Mouse (Mus musculus) adrenal gland, adult 18-20 months (tissue): Measurements from ENCODE around the gene Trim11. TPM values are rescaled to one million over a fixed set of nuclear protein-coding genes. Genes with fewer than 3 reads are reported as not detected.
"Not testable (repeated sequence)": the region's sequence is repeated elsewhere in the genome, so short reads cannot be mapped to it uniquely, and the experiment has no call there.

ENCODE experiments used
- DNase-seq, 2 experiments: peaks; one replicate each; pipeline ENCODE4 v3.0.0; 2021 to 2022; ENCODE audit warnings: low spot score in 2 of 2
- long read RNA-seq, 2 experiments: library from polyadenylated mRNA; stranded (forward); transcript quantifications; one replicate each; pipeline ENCODE4 v2.0.0; 2021
- total RNA-seq, 2 experiments: library from RNA; stranded (reverse); gene quantifications; 1 replicate in 1 of 2; 2 replicates in 1 of 2; pipeline ENCODE4 v1.2.3; 2021

Gene Trim11
- 10 to 100 TPM; 22.0 to 27.1 TPM for total RNA-seq
- long read RNA-seq, experiment 1, partial matches to known transcripts, result 4 of 26 reads
- long read RNA-seq, experiment 1, other reads (novel, unspliced or antisense), result 22 of 26 reads
- long read RNA-seq, experiment 2, partial matches to known transcripts, result 5 of 67 reads
- long read RNA-seq, experiment 2, other reads (novel, unspliced or antisense), result 62 of 67 reads

DNA sequence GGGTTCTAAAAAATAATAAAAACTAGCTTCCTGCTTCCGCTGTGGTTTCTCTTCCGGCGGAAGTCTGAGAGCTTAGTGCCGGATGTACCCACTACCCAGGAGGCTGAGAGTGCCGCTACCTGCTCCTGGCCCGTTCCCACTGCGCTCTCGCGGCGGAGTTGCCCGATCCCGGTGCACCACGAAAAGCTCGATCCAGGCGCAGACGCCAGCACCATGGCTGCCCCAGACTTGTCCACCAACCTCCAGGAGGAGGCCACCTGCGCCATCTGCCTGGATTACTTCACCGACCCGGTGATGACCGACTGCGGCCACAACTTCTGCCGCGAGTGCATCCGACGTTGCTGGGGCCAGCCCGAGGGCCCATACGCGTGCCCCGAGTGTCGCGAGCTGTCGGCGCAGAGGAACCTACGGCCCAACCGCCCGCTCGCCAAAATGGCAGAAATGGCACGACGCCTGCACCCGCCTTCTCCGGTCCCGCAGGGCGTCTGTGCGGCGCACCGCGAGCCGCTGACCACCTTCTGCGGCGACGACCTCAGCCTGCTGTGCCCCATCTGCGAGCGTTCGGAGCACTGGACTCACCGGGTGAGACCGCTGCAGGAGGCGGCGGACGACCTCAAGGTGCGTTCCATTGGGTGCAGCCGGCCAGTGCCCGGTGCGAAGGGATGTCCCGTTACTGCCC, at the start of gene Trim11:
TSS of gene Trim11 (plus strand) at position 67 of the 679 bp plus-strand sequence.
- DNase-seq, result peak; percentile 53 to 55

DNA sequence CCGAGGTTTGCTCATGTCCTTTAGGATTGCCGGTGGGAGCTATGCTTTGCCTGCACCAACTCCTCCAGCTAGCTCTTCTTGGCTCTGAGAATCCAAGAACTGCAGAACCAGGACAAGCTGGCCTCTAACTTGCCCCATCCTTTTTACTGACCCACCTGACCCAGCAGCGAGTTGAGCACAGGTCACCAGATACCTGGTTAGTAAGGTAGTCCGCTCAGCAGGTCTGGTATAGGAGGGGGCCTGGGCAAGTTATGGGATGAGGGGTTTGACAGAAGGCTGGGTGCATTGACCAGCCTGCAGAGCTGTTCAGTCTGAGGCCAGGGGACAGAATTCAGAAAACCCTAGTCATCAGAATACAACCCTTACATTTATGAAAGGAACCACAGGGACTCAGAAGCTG, 48.8 kb upstream of the Trim11 start:
- DNase-seq, result no peak

DNA sequence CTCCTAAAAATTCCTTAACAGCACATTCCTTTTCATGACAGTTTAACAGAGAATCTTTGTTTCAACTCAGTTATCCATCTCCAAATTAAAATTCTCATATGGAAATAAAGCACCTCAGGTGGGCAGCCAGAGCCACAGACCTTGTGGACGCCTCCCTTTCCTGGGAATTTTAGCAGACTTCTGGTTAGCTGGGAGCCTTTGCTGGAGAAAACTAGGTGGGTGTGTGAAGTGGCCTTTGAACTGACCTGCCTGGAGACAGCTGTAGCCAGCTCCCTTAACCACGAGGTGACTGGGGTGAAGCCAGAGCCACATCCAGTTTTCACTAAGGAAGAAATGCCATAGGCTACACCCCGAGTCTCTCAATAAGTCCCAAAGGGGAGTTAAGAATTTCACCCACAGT, 48.3 kb upstream of the Trim11 start:
- DNase-seq, result no peak

DNA sequence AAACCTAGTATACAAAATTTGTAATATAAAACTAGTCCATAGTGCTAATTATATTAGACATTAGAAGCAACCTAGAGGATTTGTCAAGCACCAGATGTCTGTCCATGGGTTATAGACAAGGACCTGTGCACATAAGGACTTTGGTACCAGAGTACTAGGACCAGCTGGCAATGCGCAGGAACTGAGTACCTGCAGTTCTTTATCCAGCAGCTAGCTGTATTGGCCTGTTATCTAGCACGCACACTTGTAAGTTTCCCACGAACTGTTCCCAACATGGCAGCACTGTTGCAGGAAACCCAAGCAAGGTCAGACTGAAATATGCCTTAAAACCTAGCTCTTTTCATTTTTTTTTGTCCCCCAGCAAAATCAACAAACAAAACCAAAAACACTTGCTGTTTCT, 47.6 kb upstream of the Trim11 start:
- no peak for DNase-seq

DNA sequence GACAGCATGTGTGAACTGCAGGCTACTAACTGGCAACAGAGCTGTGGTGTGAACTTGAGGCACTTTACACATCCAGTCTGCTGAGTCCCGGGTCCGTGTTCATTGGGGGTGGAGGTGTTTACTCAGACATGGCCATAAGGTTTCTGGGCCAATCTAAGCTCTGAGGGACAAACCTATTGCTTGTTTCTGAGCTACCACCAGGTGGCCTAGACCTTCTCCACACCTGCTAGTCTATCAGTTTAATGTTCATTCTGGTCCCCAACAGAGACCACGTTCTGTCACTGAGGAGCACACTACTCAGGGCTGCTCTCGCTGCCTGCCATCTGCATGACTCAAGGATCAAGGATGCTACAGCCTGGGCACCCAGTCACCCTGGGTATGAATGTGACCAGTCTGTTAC, 46.3 kb upstream of the Trim11 start:
- no peak for DNase-seq

DNA sequence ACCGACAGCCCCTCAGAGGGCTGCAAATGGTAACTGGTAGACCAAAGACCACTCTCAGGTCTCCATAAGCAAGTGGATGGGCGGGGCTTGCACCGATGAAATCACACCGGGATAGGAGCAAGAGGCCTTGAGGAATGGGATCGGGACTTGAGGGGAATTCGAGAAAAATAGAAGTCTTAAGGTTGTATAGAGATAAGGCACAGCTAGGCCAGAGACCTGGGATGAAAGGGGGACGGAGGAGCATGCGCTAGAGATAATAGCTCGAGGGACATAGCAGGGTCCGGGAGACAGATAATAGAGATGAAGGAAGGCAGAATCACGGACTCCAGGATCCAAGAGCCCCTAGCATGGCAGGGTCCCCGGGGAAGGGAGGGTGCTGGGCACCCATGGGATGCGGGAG, 40.0 kb upstream of the Trim11 start:
- DNase-seq, result no peak

DNA sequence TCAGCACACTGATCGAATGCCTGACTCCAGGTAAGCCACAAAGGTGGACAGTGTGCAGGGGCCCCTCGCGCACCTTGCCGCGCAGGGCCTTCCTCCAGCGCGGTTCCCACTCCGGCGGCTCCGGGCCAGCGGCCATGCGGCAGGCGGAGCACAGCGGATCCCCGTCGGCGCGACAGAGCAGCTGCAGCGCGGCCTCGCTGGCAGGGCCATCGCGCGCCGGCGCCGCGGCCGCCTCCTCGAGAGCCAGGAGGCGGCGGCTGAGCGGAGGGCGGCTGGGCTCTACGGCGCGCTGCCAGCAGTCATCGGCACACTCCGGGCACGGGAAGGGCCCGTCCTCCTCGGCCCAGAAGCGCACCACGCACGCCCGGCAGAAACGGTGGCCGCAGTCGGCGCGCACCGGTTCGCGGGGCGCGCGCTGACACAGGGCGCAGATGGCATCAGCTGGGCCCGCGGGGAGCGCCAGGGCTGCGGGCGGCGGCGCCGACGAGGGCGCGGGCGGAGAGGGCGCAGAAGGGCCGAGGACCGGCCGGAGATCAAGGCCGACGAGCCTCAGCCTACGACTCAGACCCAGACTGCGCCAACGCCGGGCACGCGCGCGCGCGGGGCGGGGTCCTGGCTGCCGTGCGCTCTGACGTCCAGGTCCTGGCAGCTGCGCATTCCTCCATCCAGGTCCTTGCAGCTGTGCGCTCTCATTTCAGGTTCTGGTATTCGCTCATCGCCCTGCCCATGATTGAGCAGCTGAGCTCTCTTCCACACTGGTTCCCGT, 39.4 kb upstream of the Trim11 start, which contains the start of gene Rnf187:
TSS of gene Rnf187 (minus strand) at position 595 of the 766 bp plus-strand sequence.
- DNase-seq, result peak; percentile 90 to 91

GRCm38 (mm10) chr11:58939088-58939439, 38.8 kb upstream of the Trim11 start:
- DNase-seq, result no peak

- DNase-seq, result no peak
Measured at GRCm38 (mm10) chr11:58944136-58944535, 33.8 kb upstream of the Trim11 start.

DNA sequence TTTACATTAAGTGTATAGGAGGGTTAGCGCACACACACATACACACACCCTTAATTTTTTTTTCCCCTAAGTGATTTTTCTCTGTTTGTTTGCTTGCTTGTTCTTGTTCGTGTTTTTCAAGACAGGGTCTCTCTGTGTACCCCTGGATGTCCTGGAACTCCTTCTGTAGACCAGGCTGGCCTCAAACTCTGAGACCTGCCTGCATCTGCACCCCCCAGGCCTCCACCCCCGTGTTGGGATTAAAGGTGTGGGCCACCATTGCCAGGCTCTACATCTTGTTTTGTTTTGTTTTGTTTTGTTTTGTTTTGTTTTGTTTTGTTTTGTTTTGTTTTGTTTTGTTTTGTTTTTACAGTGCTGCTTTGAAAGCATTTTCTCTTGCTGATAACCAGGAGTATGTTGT, 30.6 kb upstream of the Trim11 start:
- no peak for DNase-seq

GRCm38 (mm10) chr11:58947798-58948528, 29.9 kb upstream of the Trim11 start:
- no peak for DNase-seq

- DNase-seq, result peak; percentile 30 to 48
Measured at GRCm38 (mm10) chr11:58948542-58949479, 29.1 kb upstream of the Trim11 start, which contains the start of gene Hist3h2ba. Hist3h2ba (plus strand) TSS chr11:58948920.

DNA sequence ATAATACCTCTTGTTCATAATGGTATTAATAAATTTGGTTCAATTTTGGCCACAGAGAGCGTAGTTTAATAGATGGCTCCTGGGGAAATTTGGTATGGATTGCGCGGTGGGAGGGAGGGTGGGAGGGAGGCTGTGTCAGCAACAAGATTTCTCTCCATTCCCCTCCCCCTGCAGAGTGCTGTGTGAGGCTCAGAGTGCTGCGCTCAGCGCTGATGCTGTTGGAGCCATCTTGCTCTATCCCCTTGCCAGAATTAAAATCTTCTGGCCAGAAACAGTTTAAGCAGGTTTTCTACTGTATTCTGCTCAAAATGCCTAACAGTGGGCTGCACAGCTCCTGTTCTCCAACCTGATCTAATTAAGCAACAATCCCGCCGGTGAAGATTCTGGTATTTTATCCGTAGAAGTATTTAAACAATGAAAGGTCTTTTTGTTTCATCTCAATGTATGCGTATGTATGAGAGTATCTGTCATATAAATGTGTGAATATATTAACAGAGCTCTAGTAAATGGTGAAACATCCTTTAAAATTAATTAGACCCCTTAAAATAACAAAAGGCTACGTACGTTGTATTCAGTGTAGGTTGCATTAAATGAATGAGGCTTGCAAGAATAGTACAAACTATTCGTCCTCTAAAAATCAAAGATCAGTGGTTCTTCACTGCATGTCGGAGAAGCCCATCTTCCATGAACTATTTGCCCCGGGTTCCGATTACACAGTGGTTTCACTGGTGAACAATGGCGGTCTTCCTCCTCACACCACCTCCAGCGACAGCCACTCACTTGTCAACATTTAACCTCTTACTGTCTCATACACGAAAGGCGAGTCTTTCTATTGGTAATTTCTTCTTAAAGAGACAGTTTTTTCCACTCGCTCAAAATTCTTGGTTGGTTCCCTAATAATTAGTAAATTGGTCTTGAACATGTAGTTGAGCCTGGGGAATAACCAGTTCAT, 28.1 kb upstream of the Trim11 start:
- no peak for DNase-seq

DNA sequence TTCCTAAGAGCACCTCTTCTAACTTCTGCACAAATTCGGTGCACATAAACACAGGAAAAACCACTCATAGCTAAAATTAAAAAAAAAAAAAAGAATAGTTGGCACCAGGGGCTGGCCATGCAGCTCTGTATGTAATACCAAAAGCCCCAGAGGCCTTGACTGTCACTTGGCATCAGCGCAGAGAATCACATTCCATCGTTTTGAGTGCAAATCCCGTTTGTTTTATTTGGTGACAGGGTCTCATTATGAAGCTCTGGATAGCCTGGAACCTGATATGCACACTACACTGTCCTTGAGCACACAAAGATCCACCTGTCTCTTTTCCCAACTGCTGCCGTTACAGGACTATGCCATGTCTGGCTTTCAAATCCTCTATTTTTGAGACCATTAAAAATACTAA, 26.7 kb upstream of the Trim11 start:
- DNase-seq, result no peak

DNA sequence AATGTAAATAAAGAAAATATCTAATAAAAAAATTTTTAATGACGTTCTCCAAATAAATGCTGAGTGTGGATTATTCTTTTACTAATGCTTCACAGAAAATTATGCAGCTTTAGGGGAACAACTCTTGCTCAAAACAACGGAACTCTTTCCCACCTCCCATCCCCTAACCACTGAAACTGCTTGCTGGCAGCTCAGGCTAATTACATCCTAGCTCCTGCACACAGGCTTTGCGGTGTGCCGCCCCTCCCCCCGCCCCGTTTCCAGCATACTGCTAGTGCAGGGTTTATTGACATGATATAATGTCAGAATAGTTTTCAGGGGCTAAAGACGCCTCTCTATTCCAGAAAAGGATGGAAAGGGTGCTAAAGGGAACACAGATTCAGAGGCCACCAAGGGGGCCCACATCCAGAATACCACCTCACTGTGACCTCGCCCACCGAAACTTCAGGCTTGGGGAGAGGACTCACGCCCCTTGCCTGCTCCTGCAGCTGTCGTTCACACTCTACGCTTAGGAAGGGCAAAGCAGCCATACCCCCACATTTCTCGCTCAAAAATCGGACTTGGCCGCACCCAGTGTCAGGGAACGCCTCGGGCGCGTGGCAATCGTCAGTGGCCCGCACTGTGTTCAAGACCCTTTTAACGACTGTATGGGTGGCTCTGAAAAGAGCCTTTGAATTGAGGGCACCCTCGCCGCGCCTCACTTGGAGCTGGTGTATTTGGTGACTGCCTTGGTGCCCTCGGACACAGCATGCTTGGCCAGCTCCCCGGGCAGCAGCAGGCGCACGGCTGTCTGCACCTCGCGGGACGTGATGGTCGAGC, 24.3 kb upstream of the Trim11 start:
- DNase-seq, result peak; percentile 28 to 37

DNA sequence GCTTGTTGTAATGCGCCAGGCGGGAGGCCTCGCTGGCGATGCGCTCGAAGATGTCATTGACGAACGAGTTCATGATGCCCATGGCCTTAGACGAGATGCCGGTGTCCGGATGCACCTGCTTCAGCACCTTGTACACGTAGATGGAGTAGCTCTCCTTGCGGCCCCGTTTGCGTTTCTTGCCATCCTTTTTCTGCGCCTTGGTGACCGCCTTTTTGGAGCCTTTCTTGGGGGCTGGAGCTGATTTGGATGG, 23.8 kb upstream of the Trim11 start:
- DNase-seq, result not testable (repeated sequence)

GRCm38 (mm10) chr11:58954420-58955142, 23.3 kb upstream of the Trim11 start, which contains the start of the genes Hist3h2a and Trim17:
Hist3h2a (plus strand) TSS chr11:58954685.
Trim17 (plus strand) TSS chr11:58954685.
- peak; percentile 71 to 75 for DNase-seq
